Mouse (Mus musculus) bone marrow, adult 2 months (tissue): ENCODE results near the gene Gna13.

Experiments
- CTCF ChIP-seq: fragments of 200-500 bp; IDR thresholded peaks from 2 replicates; pipeline ENCODE4 v1.5.1; 2011; ENCODE audit warnings: low read length, control low read depth; ENCODE audit not compliant: control insufficient read depth, insufficient read depth
- POLR2A ChIP-seq: fragments of 200-500 bp; IDR thresholded peaks from 2 replicates; pipeline ENCODE4 v1.6.1; 2011; ENCODE audit warnings: low read depth, mild to moderate bottlenecking, control low read depth, low read length, borderline replicate concordance; ENCODE audit not compliant: control insufficient read depth

GRCm38 (mm10) chr11:109357171-109357570, 5.5 kb upstream of the Gna13 start:
- TF ChIP-seq CTCF, result no peak
- no peak for TF ChIP-seq POLR2A
